Mouse (Mus musculus): ENCODE measurements around the gene Tmem259. TPM values are rescaled to one million over a fixed set of nuclear protein-coding genes. Genes with fewer than 3 reads are reported as not detected.
"Not testable (repeated sequence)": the region's sequence is repeated elsewhere in the genome, so short reads cannot be mapped to it uniquely, and the experiment has no call there.

Gene Tmem259
- polyA plus RNA-seq, 1 experiment from 2014 or later = 27.7 TPM

DNA sequence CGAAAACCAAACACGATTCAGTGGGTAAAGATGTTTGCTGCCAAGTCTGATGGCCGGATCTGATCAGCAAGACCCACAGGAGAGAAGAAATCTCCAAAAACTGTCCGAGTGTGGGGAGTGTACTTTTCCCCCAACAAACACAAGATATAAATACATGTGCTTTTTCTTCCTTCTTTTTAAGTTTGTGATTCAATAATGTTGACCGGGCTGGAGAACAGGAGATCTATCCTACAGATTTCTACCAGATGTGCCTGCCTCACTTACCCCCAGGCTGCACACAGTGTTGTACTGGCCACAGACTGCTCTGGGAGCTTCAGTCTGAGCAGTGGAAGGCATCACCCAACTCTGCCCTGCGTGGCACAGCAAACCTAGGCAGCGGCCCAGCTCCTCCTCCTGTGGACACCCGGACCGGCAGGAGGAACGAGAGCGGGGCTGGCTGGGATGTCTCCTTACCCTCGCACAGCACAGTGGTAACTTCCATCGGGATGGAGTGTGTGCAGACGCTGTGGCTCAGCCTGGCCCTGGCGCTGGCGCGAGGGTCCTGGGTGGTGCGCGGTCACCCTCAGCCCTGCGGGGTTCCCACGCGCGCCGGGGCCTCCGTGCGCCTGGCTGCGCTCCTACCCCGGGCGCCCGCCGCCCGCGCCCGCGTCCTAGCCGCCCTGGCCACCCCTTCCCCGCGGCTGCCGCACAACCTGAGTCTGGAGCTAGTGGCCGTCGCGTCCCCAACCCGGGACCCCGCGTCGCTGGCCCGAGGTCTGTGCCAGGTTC is 13.5 kb downstream of the Tmem259 start, which contains the start of gene Grin3b:
Grin3b (plus strand) TSS at position 301 of the 768 bp plus-strand sequence.
- peak within 1 kb of the TSS; percentile 47; the same call in 1 of the 2 replicates for H3K9ac ChIP-seq
- H3K9me3 ChIP-seq = no peaks in the 10 kb centered on the region
- ATAC-seq (ENCODE audit: low FRiP score, low read depth) = no peak
- peaks cover 9% of the 10 kb centered on the region for H3K4me1 ChIP-seq
- no peak within 1 kb of the TSS for H3K27ac ChIP-seq
- H3K36me3 ChIP-seq = peaks cover 45% of the 10 kb centered on the region
- peaks cover 41% of the 10 kb centered on the region for H3K27me3 ChIP-seq (replicated peaks)
- WGBS = 8% methylated on average over 47 of the region's 47 CpGs
- peak within 1 kb of the TSS; percentile 60 for H3K4me2 ChIP-seq (replicated peaks)
- H3K4me3 ChIP-seq = peak within 1 kb of the TSS; percentile 23; the same call in 1 of the 2 replicates

DNA sequence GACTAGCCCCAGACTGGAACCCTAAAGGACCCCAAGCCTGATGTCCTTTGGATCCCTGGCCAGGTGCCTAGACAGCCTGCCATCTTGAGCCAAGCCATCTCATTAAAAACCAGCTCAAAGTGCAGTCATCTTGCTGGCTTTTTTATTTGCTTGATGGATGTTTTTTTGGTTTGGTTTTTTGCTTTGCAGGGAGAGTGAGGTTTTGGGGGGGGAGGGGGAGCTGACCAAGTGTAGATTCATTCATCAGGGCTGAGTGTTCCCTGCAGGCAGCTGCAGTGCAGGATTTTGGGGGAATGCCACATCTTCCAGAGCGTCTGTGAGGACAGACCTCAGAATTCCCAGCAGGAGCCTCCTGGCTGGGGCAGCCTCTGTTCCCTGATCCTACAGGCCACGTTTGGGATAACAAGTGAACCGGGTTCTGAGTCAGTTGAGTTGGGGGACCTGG is 15.0 kb downstream of the Tmem259 start:
- H3K9ac ChIP-seq = no peak overlapping the region
- no peak overlapping the region for H3K27ac ChIP-seq
- peaks cover 41% of the 10 kb centered on the region for H3K27me3 ChIP-seq (replicated peaks)
- peaks cover 47% of the 10 kb centered on the region for H3K36me3 ChIP-seq
- H3K4me3 ChIP-seq = no peak overlapping the region
- 21% methylated on average over 3 of the region's 3 CpGs for WGBS
- ATAC-seq (ENCODE audit: low FRiP score, low read depth) = no peak
- no peak overlapping the region for H3K4me2 ChIP-seq (replicated peaks)
- no peaks in the 10 kb centered on the region for H3K9me3 ChIP-seq
- H3K4me1 ChIP-seq = peaks cover 9% of the 10 kb centered on the region

DNA sequence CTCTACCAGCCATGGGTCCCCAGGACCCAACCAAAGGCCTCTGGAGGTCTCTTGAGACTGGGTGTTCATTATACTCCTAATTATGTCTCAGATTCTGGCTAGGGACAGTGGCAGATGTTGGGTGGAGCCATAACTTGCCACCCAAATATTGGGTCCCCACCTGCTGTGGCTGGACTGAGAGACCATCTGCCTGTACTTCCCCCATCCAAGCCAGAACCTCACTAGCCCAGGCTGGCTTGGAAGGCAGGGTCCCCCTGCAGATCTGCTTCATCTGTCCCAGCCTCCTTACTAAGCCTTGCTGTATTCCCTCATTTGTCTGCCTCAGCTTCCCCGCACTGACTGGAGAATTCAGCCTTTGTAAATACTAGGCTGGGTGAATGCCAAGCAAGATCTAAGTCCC is 15.9 kb downstream of the Tmem259 start:
- Histone ChIP-seq H3K27me3 (replicated peaks) (peaks cover 38% of the 10 kb centered on the region), H3K9me3 (no peaks in the 10 kb centered on the region), H3K4me1 (peaks cover 9% of the 10 kb centered on the region), H3K4me3 (no peak overlapping the region), H3K36me3 (peaks cover 53% of the 10 kb centered on the region), H3K9ac (no peak overlapping the region), H3K4me2 (replicated peaks) (no peak overlapping the region), H3K27ac (no peak overlapping the region)
- WGBS = 94% methylated on average over 1 of the region's 1 CpGs
- ATAC-seq (ENCODE audit: low FRiP score, low read depth) = no peak

DNA sequence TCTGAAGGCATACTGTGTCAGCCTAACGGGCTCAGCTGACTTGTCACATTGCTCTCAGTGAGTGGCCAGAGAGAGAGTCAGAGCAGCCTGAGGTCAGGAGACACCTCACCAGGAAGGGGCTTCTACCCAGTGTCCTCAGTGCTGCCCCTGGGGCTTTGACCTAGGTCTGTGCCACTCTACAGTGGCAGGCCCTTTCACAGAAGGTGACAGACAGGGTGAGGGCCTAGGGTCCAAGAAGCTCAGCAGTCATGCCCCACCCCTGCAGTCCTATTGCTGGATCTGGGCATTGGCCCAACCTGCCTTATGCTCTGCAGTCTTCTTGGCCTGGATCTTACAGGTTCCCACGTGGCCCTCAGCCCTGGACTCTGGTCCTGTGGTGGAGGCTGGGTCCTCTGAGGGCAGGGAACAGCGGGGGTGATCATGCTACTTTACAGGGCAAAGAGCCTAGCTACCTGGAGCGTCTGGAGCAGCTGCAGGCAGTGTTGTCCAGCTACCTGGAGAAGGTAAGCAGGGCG is 17.2 kb downstream of the Tmem259 start:
- ATAC-seq (ENCODE audit: low FRiP score, low read depth) = no peak
- WGBS = 91% methylated on average over 5 of the region's 5 CpGs
- Histone ChIP-seq H3K27me3 (replicated peaks) (peaks cover 27% of the 10 kb centered on the region), H3K36me3 (peaks cover 64% of the 10 kb centered on the region), H3K27ac (no peak overlapping the region), H3K4me1 (peaks cover 9% of the 10 kb centered on the region), H3K9me3 (no peaks in the 10 kb centered on the region), H3K9ac (no peak overlapping the region), H3K4me2 (replicated peaks) (no peak overlapping the region), H3K4me3 (no peak overlapping the region)

DNA sequence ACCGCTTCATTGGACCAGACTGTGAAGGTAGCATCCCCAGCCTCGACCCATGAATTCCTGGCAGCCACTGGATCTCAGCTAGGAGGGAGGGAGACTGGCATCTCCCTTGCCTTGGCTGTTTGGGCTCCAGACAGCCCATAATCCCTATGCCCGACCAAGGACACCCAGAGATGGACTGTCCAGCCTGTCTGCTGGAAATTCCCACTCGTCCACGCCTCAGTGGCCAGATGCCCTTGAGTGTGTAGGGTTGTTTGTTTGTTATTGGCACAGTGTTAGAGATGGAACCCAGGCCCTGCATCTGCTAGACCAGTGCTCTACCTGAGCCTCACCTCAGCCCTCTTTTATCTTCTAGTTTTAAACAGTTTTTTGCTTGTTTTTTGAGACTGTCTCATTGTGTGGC is 18.8 kb downstream of the Tmem259 start:
- no peak overlapping the region for H3K4me3 ChIP-seq
- peaks cover 11% of the 10 kb centered on the region for H3K27me3 ChIP-seq (replicated peaks)
- no peak overlapping the region for H3K4me2 ChIP-seq (replicated peaks)
- H3K27ac ChIP-seq = no peak overlapping the region
- no peak overlapping the region for H3K9ac ChIP-seq
- H3K36me3 ChIP-seq = peaks cover 68% of the 10 kb centered on the region
- H3K4me1 ChIP-seq = peaks cover 8% of the 10 kb centered on the region
- WGBS = 92% methylated on average over 5 of the region's 5 CpGs
- ATAC-seq (ENCODE audit: low FRiP score, low read depth) = no peak
- no peaks in the 10 kb centered on the region for H3K9me3 ChIP-seq

DNA sequence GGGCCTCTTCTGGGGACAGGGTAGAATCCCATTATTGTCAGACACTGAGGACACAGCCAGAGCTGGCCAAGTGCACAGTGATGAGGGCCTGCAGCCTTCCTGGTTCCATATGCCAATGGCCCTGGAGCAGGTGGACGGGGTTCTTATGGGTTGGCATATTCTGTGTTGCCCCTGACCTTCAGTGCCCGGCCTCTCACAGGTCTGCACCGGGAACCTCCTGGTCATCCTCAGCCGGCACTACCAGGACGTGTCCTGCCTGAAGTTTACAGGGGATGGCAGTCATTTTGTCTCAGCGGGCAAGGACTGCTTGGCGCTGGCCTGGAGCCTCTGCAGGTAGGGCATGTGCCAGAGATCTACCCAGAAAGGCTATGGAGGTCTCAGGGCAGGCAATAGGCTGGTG is 19.4 kb downstream of the Tmem259 start:
- Histone ChIP-seq H3K27ac (no peak overlapping the region), H3K4me3 (no peak overlapping the region), H3K4me2 (replicated peaks) (no peak overlapping the region), H3K27me3 (replicated peaks) (peaks cover 6% of the 10 kb centered on the region), H3K9ac (no peak overlapping the region), H3K36me3 (peaks cover 68% of the 10 kb centered on the region), H3K9me3 (no peaks in the 10 kb centered on the region), H3K4me1 (peaks cover 8% of the 10 kb centered on the region)
- no peak for ATAC-seq (ENCODE audit: low FRiP score, low read depth)
- WGBS = 97% methylated on average over 7 of the region's 7 CpGs

DNA sequence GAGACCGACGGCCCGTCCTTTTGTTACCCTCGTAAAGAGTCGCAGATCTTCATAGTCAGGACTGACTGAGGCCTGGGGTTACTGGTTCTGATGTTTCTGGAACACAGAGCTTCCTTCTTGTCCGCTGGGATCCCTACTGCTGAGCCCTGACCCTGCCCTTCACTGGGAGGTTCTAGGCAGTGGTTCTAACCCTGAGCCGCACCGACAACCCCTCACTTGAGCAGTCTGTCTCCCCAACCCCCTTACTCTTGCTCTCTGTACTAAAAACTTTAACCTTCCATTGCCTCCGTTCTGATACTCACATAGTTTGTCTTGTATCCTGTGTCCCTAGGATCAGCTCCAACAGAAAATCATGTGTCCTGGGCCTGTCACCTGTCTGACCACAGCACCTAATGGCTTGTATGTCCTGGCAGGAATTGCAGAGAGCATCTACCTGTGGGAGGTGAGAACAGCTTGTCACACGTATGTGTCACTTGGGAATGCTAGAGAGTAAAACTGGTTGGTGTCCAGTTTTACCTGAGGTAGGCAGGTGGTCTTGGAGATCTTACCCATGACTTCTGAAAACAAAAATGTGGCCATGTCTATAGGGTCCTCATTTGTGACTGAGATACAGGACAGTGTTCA is 23.3 kb downstream of the Tmem259 start:
- Histone ChIP-seq H3K27me3 (replicated peaks) (no peaks in the 10 kb centered on the region), H3K4me2 (replicated peaks) (peak overlapping the region; percentile 86), H3K9me3 (no peaks in the 10 kb centered on the region), H3K4me1 (peaks cover 8% of the 10 kb centered on the region), H3K27ac (no peak overlapping the region), H3K4me3 (peak overlapping the region; percentile 93), H3K9ac (peak overlapping the region; percentile 81), H3K36me3 (peaks cover 41% of the 10 kb centered on the region)
- 18% methylated on average over 10 of the region's 10 CpGs for WGBS
- ATAC-seq (ENCODE audit: low FRiP score, low read depth) = 0 out of 2 replicates have a peak, but pooled peaks have one; percentile 3

DNA sequence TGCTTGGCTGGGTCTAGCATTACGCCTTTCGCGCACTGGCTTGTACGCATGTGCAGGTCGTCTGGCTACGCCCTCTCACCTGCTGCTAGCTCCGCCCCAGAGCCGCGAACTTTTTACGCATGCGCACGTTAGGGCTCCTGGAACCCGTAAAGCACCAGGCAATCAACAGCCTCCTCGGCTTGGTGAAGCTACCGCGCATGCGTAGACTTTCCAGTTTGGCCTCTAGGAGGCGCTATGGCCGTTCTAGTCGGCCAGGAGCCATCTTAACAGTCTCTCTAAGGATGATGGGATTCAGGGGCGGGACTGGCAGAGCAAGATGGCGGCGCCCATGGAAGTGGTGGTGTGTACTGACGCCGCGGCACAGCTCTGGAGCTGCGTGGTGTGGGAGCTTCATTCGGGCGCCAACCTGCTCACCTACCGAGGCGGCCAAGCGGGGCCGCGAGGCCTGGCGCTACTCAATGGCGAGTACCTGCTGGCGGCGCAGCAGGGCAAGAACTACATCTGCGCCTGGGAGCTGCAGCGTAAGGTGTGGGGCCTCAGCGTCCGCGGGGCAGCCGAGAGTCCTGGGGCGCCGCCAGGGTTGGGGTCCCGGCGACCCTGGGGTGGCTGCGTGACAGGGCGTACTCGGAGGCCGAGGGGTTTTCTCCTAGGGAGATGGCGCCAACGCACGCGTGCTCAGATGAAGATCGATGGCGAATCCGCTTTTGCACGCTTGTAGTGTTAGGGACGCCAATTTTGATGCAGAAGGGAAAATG is 24.1 kb downstream of the Tmem259 start, which contains the start of gene Wdr18:
Wdr18 (plus strand) TSS at position 306 of the 755 bp plus-strand sequence.
- H3K4me1 ChIP-seq = peaks cover 8% of the 10 kb centered on the region
- peaks cover 33% of the 10 kb centered on the region for H3K36me3 ChIP-seq
- peak within 1 kb of the TSS; percentile 86 for H3K4me2 ChIP-seq (replicated peaks)
- under 1% methylated on average over 61 of the region's 61 CpGs for WGBS
- H3K27me3 ChIP-seq (replicated peaks) = no peaks in the 10 kb centered on the region
- no peak within 1 kb of the TSS for H3K27ac ChIP-seq
- H3K9me3 ChIP-seq = no peaks in the 10 kb centered on the region
- ATAC-seq (ENCODE audit: low FRiP score, low read depth) = peak; percentile 97
- peak within 1 kb of the TSS; percentile 93 for H3K4me3 ChIP-seq
- peak within 1 kb of the TSS; percentile 81 for H3K9ac ChIP-seq

DNA sequence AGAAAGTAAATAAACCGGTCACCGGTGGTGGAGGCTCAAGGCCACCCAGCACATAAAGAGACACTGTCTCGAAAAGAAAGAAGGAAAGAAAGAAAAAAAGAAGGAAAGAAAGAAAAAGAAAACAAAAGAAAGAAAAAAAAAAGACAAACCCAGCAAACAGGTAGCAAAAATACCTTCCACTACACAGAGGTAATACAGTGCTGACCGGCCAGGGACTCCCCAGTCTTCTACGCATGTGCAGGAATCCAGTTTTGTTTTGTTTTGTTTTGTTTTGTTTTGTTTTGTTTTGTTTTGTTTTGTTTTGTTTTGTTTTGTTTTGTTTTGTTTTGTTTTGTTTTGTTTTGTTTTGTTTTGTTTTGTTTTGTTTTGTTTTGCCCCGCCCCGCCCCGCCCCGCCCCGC is 24.7 kb downstream of the Tmem259 start:
- H3K27ac ChIP-seq; H3K9me3 ChIP-seq; H3K27me3 ChIP-seq (replicated peaks); ATAC-seq (ENCODE audit: low FRiP score, low read depth); H3K4me1 ChIP-seq; H3K9ac ChIP-seq: not testable (repeated sequence)
- Histone ChIP-seq H3K36me3 (peaks cover 27% of the 10 kb centered on the region), H3K4me2 (replicated peaks) (peak overlapping the region; percentile 86), H3K4me3 (peak overlapping the region; percentile 93; the same call in 1 of the 2 replicates)
- 36% methylated on average over 10 of the region's 10 CpGs for WGBS

DNA sequence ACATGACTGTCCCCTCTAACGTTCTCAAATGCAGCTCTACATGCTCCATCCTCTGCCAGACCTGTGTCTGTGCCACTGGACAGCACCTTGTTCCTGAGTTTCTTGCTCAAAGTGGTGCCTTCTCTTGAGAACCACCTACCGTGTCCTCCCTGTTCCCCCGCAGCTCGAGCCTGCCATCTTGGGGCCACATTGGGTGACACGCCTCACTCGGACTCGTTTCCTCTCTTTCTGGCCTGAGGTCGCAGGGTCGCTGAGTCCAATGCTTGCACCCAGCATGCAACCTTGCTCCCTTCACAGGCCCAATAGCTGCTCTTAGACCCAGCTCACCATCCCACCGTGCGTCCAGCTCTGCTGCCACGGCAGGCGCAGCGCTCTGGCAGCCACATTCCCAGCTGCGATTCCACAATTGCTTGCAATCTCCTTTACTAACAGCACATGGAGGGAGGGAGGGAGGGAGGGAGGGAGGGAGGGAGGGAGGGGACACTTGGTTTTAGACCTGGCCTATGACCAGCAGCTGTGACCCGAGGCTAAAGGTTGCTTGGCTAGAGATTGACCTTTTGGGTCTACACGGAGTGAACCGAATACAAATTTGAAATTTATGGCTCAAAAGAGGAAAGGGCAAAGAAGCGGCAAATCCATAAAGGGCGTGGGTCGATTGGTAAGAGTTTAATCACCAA is 25.9 kb downstream of the Tmem259 start:
- no peak for ATAC-seq (ENCODE audit: low FRiP score, low read depth)
- Histone ChIP-seq H3K9ac (no peak overlapping the region), H3K9me3 (no peaks in the 10 kb centered on the region), H3K4me1 (peaks cover 8% of the 10 kb centered on the region), H3K4me3 (peak overlapping the region; percentile 3; the same call in 1 of the 2 replicates), H3K27me3 (replicated peaks) (no peaks in the 10 kb centered on the region), H3K36me3 (peaks cover 17% of the 10 kb centered on the region), H3K27ac (no peak overlapping the region), H3K4me2 (replicated peaks) (peak overlapping the region; percentile 36)
- 5% methylated on average over 21 of the region's 21 CpGs for WGBS

DNA sequence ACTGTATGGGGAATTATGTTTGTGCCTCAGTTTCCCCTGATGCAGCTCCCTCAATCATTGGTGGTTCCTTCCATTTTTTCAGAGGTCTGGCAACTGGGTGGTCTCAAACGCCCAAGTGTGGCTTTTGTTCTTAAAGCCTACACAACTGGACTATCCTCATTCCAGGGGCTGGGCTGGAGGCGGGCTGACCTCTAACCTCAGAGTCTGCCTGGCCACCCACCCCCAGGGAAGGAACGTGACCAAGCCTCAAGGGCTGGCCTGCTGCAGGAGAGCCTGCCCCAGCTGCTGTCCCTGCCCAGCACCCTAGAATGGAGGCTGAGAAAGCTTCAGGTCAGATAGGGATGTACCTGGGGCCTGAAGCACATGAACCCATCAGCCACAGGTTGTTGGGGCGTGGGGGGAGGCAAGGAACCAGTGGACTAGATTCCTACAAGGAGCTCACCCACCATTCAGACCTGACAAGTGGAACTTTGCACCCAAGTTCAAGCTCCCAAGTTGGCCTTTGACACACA is 27.4 kb downstream of the Tmem259 start:
- Histone ChIP-seq H3K9ac (no peak overlapping the region), H3K9me3 (no peaks in the 10 kb centered on the region), H3K4me3 (no peak overlapping the region), H3K4me2 (replicated peaks) (no peak overlapping the region), H3K27me3 (replicated peaks) (no peaks in the 10 kb centered on the region), H3K27ac (no peak overlapping the region), H3K36me3 (peaks cover 15% of the 10 kb centered on the region), H3K4me1 (peaks cover 8% of the 10 kb centered on the region)
- WGBS = 23% methylated on average over 4 of the region's 4 CpGs
- no peak for ATAC-seq (ENCODE audit: low FRiP score, low read depth)
